Mouse (Mus musculus) liver, postnatal 0 days (tissue): ENCODE measurements around the gene Kalrn. TPM values are rescaled to one million over a fixed set of nuclear protein-coding genes. Genes with fewer than 3 reads are reported as not detected.

ENCODE experiments used
- ATAC-seq: fragments of 200-750 bp; cut with Nextera tagmentation; 2 replicates; pipeline ENCODE4 v1.8.0; 2017; ENCODE audit warnings: mild to moderate bottlenecking, moderate library complexity
- DNase-seq: peaks from one replicate; pipeline ENCODE4 v3.0.0-alpha.2; 2016
- H3K27ac ChIP-seq: fragments of 300-500 bp; sonication (generic); 2 replicates; pipeline ENCODE4 v1.5.1; 2014; ENCODE audit warnings: antibody characterized with exemption, moderate library complexity, mild to moderate bottlenecking, low read depth
- H3K27me3 ChIP-seq: fragments of 300-500 bp; sonication (generic); 2 replicates; pipeline ENCODE4 v1.6.1; 2014; ENCODE audit warnings: low read length, control low read depth, mixed read lengths; ENCODE audit not compliant: insufficient read depth
- H3K36me3 ChIP-seq: fragments of 300-500 bp; sonication (generic); replicated peaks from 2 replicates; pipeline ENCODE4 v1.6.1; 2014; ENCODE audit warnings: mild to moderate bottlenecking, control low read depth, low read length, moderate library complexity, mixed read lengths; ENCODE audit not compliant: insufficient read depth
- H3K4me1 ChIP-seq: fragments of 300-500 bp; sonication (generic); 2 replicates; pipeline ENCODE4 v1.6.1; 2014; ENCODE audit warnings: antibody characterized with exemption, mild to moderate bottlenecking, control low read depth; ENCODE audit not compliant: insufficient read depth
- H3K4me2 ChIP-seq: fragments of 300-500 bp; sonication (generic); 2 replicates; pipeline ENCODE4 v1.6.1; 2014; ENCODE audit warnings: low read depth, mild to moderate bottlenecking, low read length, moderate library complexity, mixed read lengths
- H3K4me3 ChIP-seq: fragments of 300-500 bp; sonication (generic); 2 replicates; pipeline ENCODE4 v1.5.1; 2014; ENCODE audit warnings: low read depth, low read length
- H3K9ac ChIP-seq: fragments of 300-500 bp; sonication (generic); replicated peaks from 2 replicates; pipeline ENCODE4 v1.6.1; 2014; ENCODE audit warnings: mild to moderate bottlenecking, moderate library complexity
- H3K9me3 ChIP-seq: fragments of 300-500 bp; sonication (generic); 2 replicates; pipeline ENCODE4 v1.6.1; 2016; ENCODE audit warnings: mild to moderate bottlenecking, control low read depth, low read length, mixed read lengths
- CTCF ChIP-seq: sonication (generic); IDR thresholded peaks from 2 replicates; pipeline ENCODE4 v1.5.1; 2016; ENCODE audit warnings: antibody characterized with exemption, low read depth
- EP300 ChIP-seq: IDR thresholded peaks from 2 replicates; pipeline ENCODE4 v1.6.1; 2016; ENCODE audit warnings: antibody characterized with exemption, low read depth, mild to moderate bottlenecking
- WGBS: fragments of 180-500 bp; shearing (Covaris S2); extraction: QIAGEN DNeasy Blood & Tissue Kit; methylation state at CpG from one replicate; pipeline ENCODE4 v1.1.7; 2014; ENCODE audit not compliant: insufficient replicate concordance; 5-methylcytosine and 5-hydroxymethylcytosine counted together
- polyA plus RNA-seq: library from polyadenylated mRNA; unstranded; fragments of >200 nt; fragmentation: Nextera tagmentation; extraction: Ambion mirVana; gene quantifications from 2 replicates; pipeline ENCODE4 v1.2.1, GENCODE M21; 2015

Kalrn gene
- polyA plus RNA-seq, 1 experiment from 2014 or later = 16.7 TPM

GRCm38 (mm10) chr16:34323496-34323895, 249.8 kb downstream of the Kalrn start:
- Histone ChIP-seq H3K36me3 (no peaks in the 10 kb centered on the region), H3K27ac (no peak overlapping the region), H3K27me3 (no peaks in the 10 kb centered on the region), H3K9me3 (no peaks in the 10 kb centered on the region), H3K4me3 (no peak overlapping the region), H3K4me1 (no peaks in the 10 kb centered on the region; the same call in 1 of the 2 replicates), H3K9ac (no peak overlapping the region), H3K4me2 (no peak overlapping the region)
- DNase-seq (no peak), ATAC-seq (no peak)
- TF ChIP-seq EP300 (no peak), CTCF (no peak)
- WGBS = 78% methylated on average over 1 of the region's 1 CpGs

- ATAC-seq = no peak
Measured at GRCm38 (mm10) chr16:34322546-34322945, 250.8 kb downstream of the Kalrn start.

GRCm38 (mm10) chr16:34321066-34321790, 252.1 kb downstream of the Kalrn start:
- TF ChIP-seq EP300 (no peak), CTCF (no peak)
- Histone ChIP-seq H3K4me1 (no peaks in the 10 kb centered on the region; the same call in 1 of the 2 replicates), H3K9ac (no peak overlapping the region), H3K36me3 (no peaks in the 10 kb centered on the region), H3K9me3 (no peaks in the 10 kb centered on the region), H3K27me3 (no peaks in the 10 kb centered on the region), H3K4me2 (no peak overlapping the region), H3K4me3 (no peak overlapping the region), H3K27ac (no peak overlapping the region)
- WGBS = 55% methylated on average over 4 of the region's 4 CpGs
- DNase-seq = no peak
- ATAC-seq = no peak

More at GRCm38 (mm10) chr16:34322546-34322945, 250.8 kb downstream of the Kalrn start:
- Histone ChIP-seq H3K4me1 (no peaks in the 10 kb centered on the region; the same call in 1 of the 2 replicates), H3K9me3 (no peaks in the 10 kb centered on the region), H3K27me3 (no peaks in the 10 kb centered on the region), H3K4me3 (no peak overlapping the region), H3K36me3 (no peaks in the 10 kb centered on the region), H3K27ac (no peak overlapping the region), H3K4me2 (no peak overlapping the region), H3K9ac (no peak overlapping the region)
- TF ChIP-seq CTCF (peak; percentile 77), EP300 (no peak)
- 26% methylated on average over 4 of the region's 4 CpGs for WGBS
- DNase-seq = peak; percentile 63

- Histone ChIP-seq H3K27ac (no peak overlapping the region), H3K4me2 (no peak overlapping the region), H3K4me1 (no peaks in the 10 kb centered on the region; the same call in 1 of the 2 replicates), H3K9me3 (no peaks in the 10 kb centered on the region), H3K36me3 (no peaks in the 10 kb centered on the region), H3K9ac (no peak overlapping the region), H3K4me3 (no peak overlapping the region), H3K27me3 (no peaks in the 10 kb centered on the region)
- DNase-seq (no peak), ATAC-seq (no peak)
- 75% methylated on average over 11 of the region's 11 CpGs for WGBS
- no peak for TF ChIP-seq CTCF
- no peak for TF ChIP-seq EP300
Measured at GRCm38 (mm10) chr16:34320023-34320800, 253.1 kb downstream of the Kalrn start.

- WGBS = 39% methylated on average over 3 of the region's 3 CpGs
- Histone ChIP-seq H3K36me3 (no peaks in the 10 kb centered on the region), H3K27ac (no peak overlapping the region), H3K4me3 (no peak overlapping the region), H3K27me3 (no peaks in the 10 kb centered on the region), H3K4me1 (no peaks in the 10 kb centered on the region), H3K9me3 (no peaks in the 10 kb centered on the region), H3K9ac (no peak overlapping the region), H3K4me2 (no peak overlapping the region)
- ATAC-seq (no peak), DNase-seq (no peak)
- TF ChIP-seq CTCF = no peak
Measured at GRCm38 (mm10) chr16:34317110-34317509, 256.2 kb downstream of the Kalrn start.

- Histone ChIP-seq H3K36me3 (no peaks in the 10 kb centered on the region), H3K4me1 (no peaks in the 10 kb centered on the region), H3K27ac (no peak overlapping the region), H3K9ac (no peak overlapping the region), H3K4me2 (no peak overlapping the region), H3K27me3 (no peaks in the 10 kb centered on the region), H3K4me3 (no peak overlapping the region), H3K9me3 (no peaks in the 10 kb centered on the region)
- no peak for DNase-seq
- WGBS = 77% methylated on average over 10 of the region's 10 CpGs
- ATAC-seq = no peak
- no peak for TF ChIP-seq EP300
- no peak for TF ChIP-seq CTCF
Measured at GRCm38 (mm10) chr16:34316253-34316652, 257.1 kb downstream of the Kalrn start.
